Mouse (Mus musculus) megakaryocyte, embryonic 14.5 days (primary cell): ENCODE results near the gene Fxyd6. TPM values are rescaled to one million over a fixed set of nuclear protein-coding genes. Genes with fewer than 3 reads are reported as not detected.

ENCODE experiments used
- H3K27me3 ChIP-seq: replicated peaks from 2 replicates; pipeline ENCODE3; 2012; ENCODE audit warnings: inconsistent platforms
- H3K36me3 ChIP-seq: replicated peaks from 2 replicates; pipeline ENCODE3; 2012; ENCODE audit warnings: low read length, inconsistent platforms, mixed read lengths
- H3K4me1 ChIP-seq: 2 replicates; pipeline ENCODE4 v1.6.1; 2012; ENCODE audit warnings: inconsistent platforms
- H3K4me3 ChIP-seq: replicated peaks from 2 replicates; pipeline ENCODE3; 2012; ENCODE audit warnings: moderate library complexity, mild to moderate bottlenecking, inconsistent platforms
- H3K9me3 ChIP-seq: 2 replicates; pipeline ENCODE4 v1.6.1; 2012; ENCODE audit warnings: inconsistent platforms
- FLI1 ChIP-seq: IDR thresholded peaks from 2 replicates; pipeline ENCODE4 v1.6.1; 2012; ENCODE audit warnings: low read length, inconsistent platforms, mixed read lengths
- GATA1 ChIP-seq: IDR thresholded peaks from 3 replicates; pipeline ENCODE4 v1.6.1; 2012; ENCODE audit warnings: mixed read lengths, low read length, inconsistent platforms, borderline replicate concordance
- polyA plus RNA-seq: library from polyadenylated mRNA; stranded (reverse); fragments of >175 nt; gene quantifications from 2 replicates; pipeline ENCODE4 v1.2.3, GENCODE M21; 2012; ENCODE audit warnings: low replicate concordance; ENCODE audit not compliant: insufficient read depth

Fxyd6 gene
- polyA plus RNA-seq, 1 experiment: not detected

GRCm38 (mm10) chr9:45433119-45433518, 63.1 kb downstream of the Fxyd6 start:
- Histone ChIP-seq H3K9me3 (no peaks in the 10 kb centered on the region), H3K4me1 (peaks cover 14% of the 10 kb centered on the region), H3K36me3 (no peaks in the 10 kb centered on the region), H3K27me3 (peaks cover 90% of the 10 kb centered on the region), H3K4me3 (no peak overlapping the region)
- no peak for TF ChIP-seq FLI1
- no peak for TF ChIP-seq GATA1

DNA sequence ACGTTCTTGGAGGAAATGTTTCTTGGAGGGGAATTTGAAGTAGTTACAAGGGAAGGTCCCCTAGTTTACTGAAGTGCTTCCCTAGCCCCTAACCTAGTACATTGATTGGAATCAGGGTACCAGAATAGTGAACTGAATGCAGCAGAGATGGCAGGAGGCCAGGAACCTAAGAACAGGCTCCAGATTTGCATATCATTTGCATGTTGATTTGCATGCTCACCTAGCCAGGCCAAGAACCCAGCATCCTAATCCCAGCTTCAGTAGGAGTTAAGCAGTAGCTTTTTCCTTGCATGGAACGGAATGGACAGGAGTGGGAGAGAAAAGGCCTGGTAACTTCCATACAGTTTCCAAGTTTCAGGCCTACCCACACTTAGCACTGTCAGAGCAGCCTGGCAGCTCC, 64.2 kb downstream of the Fxyd6 start:
- no peaks in the 10 kb centered on the region for H3K9me3 ChIP-seq
- peaks cover 13% of the 10 kb centered on the region for H3K4me1 ChIP-seq
- no peaks in the 10 kb centered on the region for H3K36me3 ChIP-seq
- H3K4me3 ChIP-seq: no peak overlapping the region
- TF ChIP-seq GATA1: no peak
- no peak for TF ChIP-seq FLI1
- peaks cover 91% of the 10 kb centered on the region for H3K27me3 ChIP-seq

GRCm38 (mm10) chr9:45439025-45439424, 69.0 kb downstream of the Fxyd6 start:
- Histone ChIP-seq H3K36me3 (no peaks in the 10 kb centered on the region), H3K27me3 (peaks cover 86% of the 10 kb centered on the region), H3K9me3 (no peaks in the 10 kb centered on the region), H3K4me3 (no peak overlapping the region), H3K4me1 (no peaks in the 10 kb centered on the region)
- TF ChIP-seq FLI1 (no peak), GATA1 (no peak)

DNA sequence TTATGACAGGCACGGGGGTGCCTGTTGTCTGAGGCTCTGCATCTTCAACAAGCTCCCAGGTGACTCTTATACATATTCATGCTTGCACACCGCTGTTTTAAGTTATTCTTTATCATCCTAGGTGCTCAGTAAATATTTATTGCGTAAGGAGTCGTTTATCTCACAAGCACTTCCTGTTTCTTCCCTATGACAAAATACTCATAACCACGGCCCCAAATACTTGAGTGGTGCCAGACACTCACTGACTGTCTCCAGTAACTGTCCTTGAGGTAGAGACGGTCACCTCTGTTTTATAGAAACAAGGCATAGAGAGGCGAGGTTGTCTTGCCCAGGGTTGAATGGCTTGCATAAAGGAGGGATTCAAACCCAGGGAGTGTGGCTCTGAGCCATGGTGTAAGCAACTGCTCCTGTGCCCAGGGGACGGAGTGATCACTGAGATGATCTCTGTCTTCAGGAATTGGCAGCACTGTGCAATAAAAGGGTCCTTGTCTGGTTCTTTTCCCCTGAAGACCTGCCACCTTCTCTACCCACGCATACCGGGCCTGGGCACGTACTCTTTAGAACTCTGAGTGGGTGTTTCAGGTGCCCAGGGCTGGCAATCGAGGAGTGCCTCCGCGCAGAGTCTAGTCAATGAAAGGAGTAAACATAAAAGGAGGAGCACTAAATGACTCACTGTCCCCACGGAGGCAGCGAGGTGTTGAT, 70.2 kb downstream of the Fxyd6 start:
- Histone ChIP-seq H3K4me1 (no peaks in the 10 kb centered on the region), H3K4me3 (no peak overlapping the region), H3K27me3 (peaks cover 84% of the 10 kb centered on the region), H3K36me3 (no peaks in the 10 kb centered on the region), H3K9me3 (no peaks in the 10 kb centered on the region)
- TF ChIP-seq FLI1 (no peak), GATA1 (no peak)

GRCm38 (mm10) chr9:45444251-45444798, 74.3 kb downstream of the Fxyd6 start:
- Histone ChIP-seq H3K36me3 (no peaks in the 10 kb centered on the region), H3K27me3 (peaks cover 88% of the 10 kb centered on the region), H3K4me3 (no peak overlapping the region), H3K4me1 (peaks cover 6% of the 10 kb centered on the region; the same call in 1 of the 2 replicates), H3K9me3 (peaks cover 6% of the 10 kb centered on the region; the same call in 1 of the 2 replicates)
- TF ChIP-seq FLI1 (no peak), GATA1 (no peak)

Other genes starting within 250 kb of the Fxyd6 start
- not detected in 2 replicates for gene Scn4b, start 231.8 kb upstream of the Fxyd6 start, polyA plus RNA-seq
- 0.13 TPM in 1 of 2 replicates, not detected in the other for gene BC049352, start 188.2 kb upstream of the Fxyd6 start, polyA plus RNA-seq
- gene Tmprss4, start 166.1 kb upstream of the Fxyd6 start, polyA plus RNA-seq: not detected in 2 replicates
- gene Il10ra, start 101.0 kb upstream of the Fxyd6 start, polyA plus RNA-seq: 4.8 and 7.7 TPM in 2 replicates
- gene Tmprss13, start 51.1 kb upstream of the Fxyd6 start, polyA plus RNA-seq: 0.02 TPM in 1 of 2 replicates, not detected in the other
- gene Fxyd2, start 29.5 kb downstream of the Fxyd6 start, polyA plus RNA-seq: 0.64 and 7.6 TPM in 2 replicates
- not detected in 2 replicates for gene Dscaml1, start 56.4 kb downstream of the Fxyd6 start, polyA plus RNA-seq